Mouse (Mus musculus) ES-E14 (cell line): ENCODE measurements at regions not wholly inside any gene's neighbourhood (a gene's known extent, or its start where the extent isn't known, plus 50 kb on each side); places are given as distances from the start of the nearest gene placed in this dataset.

Experiments
- DNase-seq: peaks from one replicate; pipeline ENCODE4 v3.0.0-alpha.2; 2013; ENCODE audit warnings: low read depth, low spot score
- H3K27ac ChIP-seq: 2 replicates; pipeline ENCODE4 v1.5.1; 2012; ENCODE audit warnings: low read depth, mild to moderate bottlenecking, low read length, moderate library complexity, mixed read lengths; ENCODE audit not compliant: poor library complexity, insufficient read depth, severe bottlenecking
- H3K36me3 ChIP-seq: 2 replicates; pipeline ENCODE4 v1.6.1; 2012; ENCODE audit warnings: mild to moderate bottlenecking, low read length, moderate library complexity, mixed read lengths; ENCODE audit not compliant: control insufficient read depth, poor library complexity, insufficient read depth, severe bottlenecking
- H3K4me1 ChIP-seq, 2 experiments: fragments of 150-350 bp in 1 of 2; sonication (generic) in 1 of 2; 2 replicates each; pipeline ENCODE4 v1.6.1; 2012; ENCODE audit warnings: low read length in 2 of 2, mild to moderate bottlenecking in 1 of 2, mixed read lengths in 1 of 2; ENCODE audit not compliant: control insufficient read depth in 2 of 2, insufficient read depth in 2 of 2, poor library complexity in 1 of 2
- H3K4me3 ChIP-seq, 2 experiments: fragments of 150-350 bp in 1 of 2; sonication (generic) in 1 of 2; 2 replicates each; pipeline ENCODE4 v1.5.1; 2012; ENCODE audit warnings: low read length in 2 of 2, low read depth in 1 of 2, mild to moderate bottlenecking in 1 of 2, mixed read lengths in 1 of 2; ENCODE audit not compliant: insufficient read depth in 1 of 2, poor library complexity in 1 of 2, severe bottlenecking in 1 of 2
- H3K9ac ChIP-seq: 2 replicates; pipeline ENCODE4 v1.6.1; 2012; ENCODE audit warnings: low read depth, mild to moderate bottlenecking, low read length, mixed read lengths; ENCODE audit not compliant: poor library complexity, insufficient read depth, severe bottlenecking
- H3K9me3 ChIP-seq: fragments of 150-350 bp; sonication (generic); 2 replicates; pipeline ENCODE4 v1.6.1; 2012; ENCODE audit warnings: low read depth, mild to moderate bottlenecking, low read length; ENCODE audit not compliant: control insufficient read depth, insufficient read depth
- CHD2 ChIP-seq: IDR thresholded peaks from 2 replicates; pipeline ENCODE4 v1.6.1; 2014; ENCODE audit warnings: mild to moderate bottlenecking, low read depth, low read length, inconsistent platforms
- HCFC1 ChIP-seq: IDR thresholded peaks from 2 replicates; pipeline ENCODE4 v1.6.1; 2012; ENCODE audit warnings: low read length, inconsistent platforms, borderline replicate concordance; ENCODE audit not compliant: insufficient read depth
- MAFK ChIP-seq: IDR thresholded peaks from 2 replicates; pipeline ENCODE4 v1.6.1; 2014; ENCODE audit warnings: mild to moderate bottlenecking, low read depth, low read length, inconsistent platforms; ENCODE audit not compliant: insufficient read depth
- ZC3H11A ChIP-seq: IDR thresholded peaks from 2 replicates; pipeline ENCODE4 v1.6.1; 2012; ENCODE audit warnings: low read depth, mild to moderate bottlenecking, inconsistent platforms, low read length, borderline replicate concordance
- ZNF384 ChIP-seq: IDR thresholded peaks from 2 replicates; pipeline ENCODE4 v1.6.1; 2012; ENCODE audit warnings: low read depth, low read length, inconsistent platforms
- in situ Hi-C, 2 experiments: fragments of 600-800 bp; cut with MboI; formaldehyde crosslinking; loops; one replicate each; pipeline ENCODE4 v1.15.1; 2025; ENCODE audit warnings: low sequenced_read_pairs in 2 of 2, inconsistent platforms in 1 of 2; ENCODE audit not compliant: unreplicated experiment in 2 of 2

DNA sequence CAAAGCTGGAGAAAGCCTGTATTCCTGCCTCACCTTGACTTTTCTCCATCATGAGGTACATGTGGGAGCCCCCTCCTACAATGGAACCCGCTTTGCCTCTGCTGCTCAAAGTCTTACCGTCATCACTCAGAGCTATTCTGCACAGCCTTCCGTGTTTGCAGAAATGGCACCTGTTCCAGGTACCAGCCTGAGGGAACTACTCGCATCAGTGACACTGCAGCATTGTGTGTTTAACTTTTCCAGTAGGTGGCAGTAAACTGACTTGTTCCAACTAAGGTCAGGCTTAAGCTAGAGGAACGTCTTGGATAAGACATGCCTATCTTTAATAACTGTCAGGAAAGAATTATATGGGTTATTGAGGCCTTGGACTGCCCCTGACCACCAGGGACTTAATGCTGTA lies 71.4 kb downstream of the Fam173b start:
- Histone ChIP-seq H3K9me3 (no peaks in the 10 kb centered on the region), H3K4me1 (no peaks in the 10 kb centered on the region), H3K27ac (no peak overlapping the region), H3K4me3 (no peak overlapping the region), H3K36me3 (no peaks in the 10 kb centered on the region), H3K9ac (no peak overlapping the region)
- peak; percentile 11 for DNase-seq
- no peak for TF ChIP-seq ZC3H11A
- TF ChIP-seq CHD2 = no peak
- TF ChIP-seq MAFK = no peak
- TF ChIP-seq ZNF384 = no peak
- TF ChIP-seq HCFC1 = no peak
- in situ Hi-C loops = no loop called here

DNA sequence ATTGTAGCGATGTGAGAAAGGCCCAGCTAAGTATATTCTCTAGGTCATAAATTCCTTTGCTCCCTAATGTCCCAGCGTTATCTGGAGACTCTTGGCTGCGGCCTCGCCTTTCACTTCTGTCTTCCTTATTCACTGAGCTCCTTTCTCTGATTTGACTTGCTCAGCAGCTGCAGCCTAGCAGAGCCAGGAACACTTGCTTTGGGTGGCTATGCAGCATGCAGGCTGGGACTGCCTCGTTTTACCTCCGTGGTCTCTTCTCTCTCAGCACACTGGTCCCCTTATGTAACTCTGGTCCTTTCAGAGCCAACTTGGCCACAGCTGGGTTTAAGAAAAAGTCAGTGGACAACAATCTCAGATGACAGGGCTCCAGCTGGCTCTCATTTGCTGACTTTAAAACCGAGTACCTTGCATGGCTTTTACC lies 75.1 kb downstream of the Fam173b start:
- Histone ChIP-seq H3K9ac (no peak overlapping the region), H3K9me3 (no peaks in the 10 kb centered on the region), H3K4me1 (no peaks in the 10 kb centered on the region), H3K27ac (no peak overlapping the region), H3K36me3 (no peaks in the 10 kb centered on the region), H3K4me3 (no peak overlapping the region)
- in situ Hi-C loops = no loop called here
- DNase-seq = no peak
- TF ChIP-seq CHD2 = no peak
- TF ChIP-seq ZC3H11A = no peak
- no peak for TF ChIP-seq HCFC1
- no peak for TF ChIP-seq ZNF384
- no peak for TF ChIP-seq MAFK

DNA sequence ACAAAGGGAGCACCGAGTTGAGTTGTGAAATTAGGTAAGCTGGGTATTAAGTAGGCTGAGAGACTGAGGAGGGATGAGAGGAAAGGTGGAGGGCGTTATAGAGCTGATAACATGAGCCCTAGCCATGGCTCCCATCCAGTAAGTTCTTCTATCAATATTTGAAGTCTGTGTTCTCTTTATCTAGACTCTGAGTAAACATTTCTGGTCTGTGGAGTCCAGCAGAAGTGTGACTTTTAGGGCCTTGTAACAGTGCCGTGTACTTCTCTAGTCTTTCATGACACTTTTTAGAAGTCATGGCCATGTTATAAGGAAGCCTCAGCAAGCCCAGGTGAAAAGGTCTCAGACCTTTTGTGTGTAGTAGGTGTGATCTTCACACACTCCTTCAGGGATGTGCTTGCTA lies 91.5 kb downstream of the Fam173b start:
- in situ Hi-C loops = no loop called here
- Histone ChIP-seq H3K27ac (no peak overlapping the region), H3K9ac (no peak overlapping the region), H3K4me3 (no peak overlapping the region), H3K4me1 (no peaks in the 10 kb centered on the region), H3K9me3 (no peaks in the 10 kb centered on the region), H3K36me3 (no peaks in the 10 kb centered on the region)
- TF ChIP-seq CHD2 (no peak), HCFC1 (no peak), ZNF384 (no peak), ZC3H11A (no peak), MAFK (no peak)
- no peak for DNase-seq

DNA sequence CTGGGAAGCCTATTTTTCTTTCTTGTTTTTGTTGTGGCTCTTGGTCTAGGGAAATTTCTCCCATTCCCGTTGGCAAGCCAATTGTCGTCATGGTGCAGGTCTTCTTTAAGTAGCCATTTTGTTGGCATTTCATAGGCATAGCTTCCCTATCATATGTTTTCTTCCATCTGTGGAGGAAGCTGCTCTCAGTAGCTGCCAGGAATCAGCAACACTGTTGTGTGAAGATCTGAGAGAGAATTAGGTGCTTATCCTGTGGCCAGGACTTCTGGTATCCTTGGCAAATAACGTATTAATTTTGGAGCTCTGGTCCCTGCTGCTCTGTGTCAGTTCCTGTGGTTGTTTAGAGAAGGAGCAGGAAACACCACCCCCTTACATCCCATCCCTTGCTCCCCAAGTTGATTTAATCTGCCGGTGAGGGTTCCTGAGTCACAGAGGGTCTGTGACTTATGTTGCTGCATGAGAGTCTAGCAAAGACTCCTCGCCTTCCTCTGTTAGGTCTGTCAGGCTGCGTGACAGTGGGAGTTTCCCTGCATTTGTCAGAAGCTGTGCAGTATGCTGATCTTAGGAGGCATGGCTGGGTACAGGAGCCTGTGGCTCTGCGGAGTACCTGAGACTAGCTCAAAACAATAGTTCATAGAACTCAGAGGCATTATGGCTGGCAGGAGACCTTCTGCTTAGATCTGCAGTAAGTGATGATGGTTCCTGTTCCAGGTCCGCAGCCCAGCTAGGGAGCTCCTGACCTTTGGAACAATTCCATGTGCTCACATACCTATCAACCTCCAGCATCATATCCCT lies 93.4 kb downstream of the Fam173b start:
- Histone ChIP-seq H3K4me1 (no peaks in the 10 kb centered on the region), H3K36me3 (no peaks in the 10 kb centered on the region), H3K9me3 (no peaks in the 10 kb centered on the region), H3K27ac (no peak overlapping the region), H3K9ac (no peak overlapping the region), H3K4me3 (no peak overlapping the region)
- no peak for DNase-seq
- TF ChIP-seq HCFC1 (no peak), CHD2 (no peak), ZNF384 (no peak), ZC3H11A (no peak), MAFK (no peak)
- in situ Hi-C loops = no loop called here

DNA sequence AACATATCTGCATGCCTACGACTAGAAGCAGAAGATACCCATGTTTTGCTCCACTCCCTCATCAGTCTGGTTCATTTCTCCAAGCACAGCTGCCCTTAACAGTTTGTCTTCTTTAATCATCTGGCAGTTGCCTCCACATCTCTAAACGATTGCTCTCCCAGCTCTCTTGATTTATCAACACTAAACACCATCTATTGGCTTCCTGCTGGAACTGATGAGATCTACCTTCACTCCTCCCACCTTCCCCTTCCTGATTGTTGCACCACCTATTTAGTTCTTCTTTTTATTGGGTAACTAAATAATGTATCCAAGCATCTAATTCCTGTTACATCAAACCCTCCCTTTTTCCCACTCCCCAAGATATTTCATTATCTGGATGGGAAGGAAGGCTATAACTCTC lies 101.7 kb downstream of the Fam173b start:
- DNase-seq = no peak
- Histone ChIP-seq H3K27ac (no peak overlapping the region), H3K9me3 (no peaks in the 10 kb centered on the region), H3K4me1 (no peaks in the 10 kb centered on the region), H3K9ac (no peak overlapping the region), H3K4me3 (no peak overlapping the region), H3K36me3 (no peaks in the 10 kb centered on the region)
- TF ChIP-seq ZC3H11A = no peak
- TF ChIP-seq ZNF384 = no peak
- no peak for TF ChIP-seq HCFC1
- no peak for TF ChIP-seq CHD2
- no peak for TF ChIP-seq MAFK
- in situ Hi-C loops = no loop called here
